Mouse (Mus musculus): ENCODE results near the gene Mrps11. TPM values are rescaled to one million over a fixed set of nuclear protein-coding genes. Genes with fewer than 3 reads are reported as not detected.

Gene Mrps11
- total and polyA plus RNA-seq, 3 experiments = 68.3 to 94.6 (median 75.1) TPM

GRCm38 (mm10) chr7:78737196-78737595 is 45.7 kb upstream of the Mrps11 start:
- Histone ChIP-seq H3K27me3 (replicated peaks) (peaks cover 82% of the 10 kb centered on the region), H3K9ac (ENCODE audit: insufficient read depth, low read depth) (no peak overlapping the region), H3K4me2 (ENCODE audit: insufficient read depth, low read depth, poor library complexity, severe bottlenecking) (no peak overlapping the region), H3K4me3 (replicated peaks in 1 of 3; ENCODE audit: low read depth in 2 of 3, low read length in 2 of 3, poor library complexity in 1 of 3) (no peak overlapping the region), H3K9me3 (replicated peaks; ENCODE audit: low read length) (no peaks in the 10 kb centered on the region), H3K36me3 (replicated peaks in 1 of 2; ENCODE audit: control insufficient read depth in 1 of 2, insufficient read depth in 1 of 2, low read length in 1 of 2) (no peaks in the 10 kb centered on the region), H3K4me1 (ENCODE audit: control insufficient read depth in 1 of 2, insufficient read depth in 2 of 2) (no peaks in the 10 kb centered on the region), H3K79me2 (replicated peaks; ENCODE audit: control insufficient read depth, extremely low read depth, insufficient read depth, poor library complexity, severe bottlenecking) (no peaks in the 10 kb centered on the region), H3K27ac (ENCODE audit: insufficient read depth, low read depth) (no peak overlapping the region)
- dilution Hi-C loops (cut with MboI; ENCODE audit: extremely low pct_ligation_motif_present, extremely low pct_unique_long_range_greater_than_20kb, low sequenced_read_pairs) (no loop called here), in situ Hi-C loops (cut with MboI; ENCODE audit: low pct_ligation_motif_present, low pct_unique_long_range_greater_than_20kb, low sequenced_read_pairs) (no loop called here)
- no peak for DNase-seq (ENCODE audit: extremely low read depth)
- TF ChIP-seq EP300 (IDR thresholded peaks at IDR 0.05; ENCODE audit: low read length) = no peak
- no peak for TF ChIP-seq PAX5 (IDR thresholded peaks at IDR 0.05; ENCODE audit: low read length)
- no peak for TF ChIP-seq ZC3H11A (IDR thresholded peaks at IDR 0.05; ENCODE audit: low read depth, low read length)
- no peak for TF ChIP-seq CHD1 (IDR thresholded peaks at IDR 0.05; ENCODE audit: low read depth, low read length)
- no peak for TF ChIP-seq POLR2A (IDR thresholded peaks at IDR 0.05; ENCODE audit: low read depth, low read length)
- TF ChIP-seq KAT2A (IDR thresholded peaks at IDR 0.05; ENCODE audit: insufficient replicate concordance, low read length) = no peak
- TF ChIP-seq ZNF384 (IDR thresholded peaks at IDR 0.05; ENCODE audit: low read depth, low read length) = no peak
- TF ChIP-seq GABPA (IDR thresholded peaks at IDR 0.05; ENCODE audit: insufficient replicate concordance, low read depth, low read length) = no peak
- no peak for TF ChIP-seq E2F4 (IDR thresholded peaks at IDR 0.05; ENCODE audit: insufficient replicate concordance, low read depth, low read length)
- TF ChIP-seq ELF1 (IDR thresholded peaks at IDR 0.05; ENCODE audit: low read depth, low read length) = no peak
- no peak for TF ChIP-seq HCFC1 (IDR thresholded peaks at IDR 0.05; ENCODE audit: low read depth, low read length)
- no peak for TF ChIP-seq TCF12 (IDR thresholded peaks at IDR 0.05; ENCODE audit: low read depth, low read length)
- TF ChIP-seq IRF4 (IDR thresholded peaks at IDR 0.05; ENCODE audit: low read depth, low read length) = no peak
- TF ChIP-seq TBP (conservative IDR thresholded peaks at IDR 0.05; ENCODE audit: low read depth, low read length) = no peak
- no peak for TF ChIP-seq MAFK (IDR thresholded peaks at IDR 0.05; ENCODE audit: insufficient replicate concordance, low read length)
- no peak for TF ChIP-seq JUND (conservative IDR thresholded peaks at IDR 0.05; ENCODE audit: low read depth, low read length)
- no peak for TF ChIP-seq JUN (IDR thresholded peaks at IDR 0.05; ENCODE audit: insufficient read depth, low read depth, low read length)
- no peak for TF ChIP-seq POLR2AphosphoS2 (IDR thresholded peaks at IDR 0.05; ENCODE audit: low read depth, low read length)
- TF ChIP-seq SMC3 (IDR thresholded peaks at IDR 0.05; ENCODE audit: low read depth, low read length) = no peak
- no peak for TF ChIP-seq CTCF (conservative IDR thresholded peaks at IDR 0.05 in 1 of 2, IDR thresholded peaks at IDR 0.05 in 1 of 2; ENCODE audit: low read depth in 2 of 2, low read length in 2 of 2)

DNA sequence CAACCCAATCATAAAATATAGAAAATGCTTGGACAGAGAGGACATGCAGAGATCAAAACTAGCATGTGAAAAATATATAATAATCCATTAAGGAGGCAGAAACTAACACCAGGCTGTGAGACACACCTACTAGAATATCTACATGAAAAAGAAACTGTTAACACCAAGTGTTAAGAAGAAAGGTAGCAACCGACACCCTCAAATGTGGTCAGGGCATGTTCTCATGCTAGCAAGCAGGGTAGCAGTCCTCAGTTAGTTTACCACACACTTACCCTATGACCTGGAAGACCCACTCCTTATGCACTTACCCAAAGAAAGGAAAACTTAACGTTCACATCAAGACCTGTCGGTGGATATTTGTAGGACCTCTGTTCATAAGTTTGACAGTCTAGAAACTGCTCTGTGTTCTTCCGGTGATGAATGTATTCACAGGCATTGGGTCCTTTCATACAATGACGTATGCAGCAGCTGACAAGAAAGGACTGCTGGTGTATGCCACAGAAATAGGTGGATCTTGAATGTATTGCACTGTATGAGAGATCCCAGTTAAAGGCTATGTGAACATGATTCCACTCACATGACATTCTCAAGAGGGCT is 45.2 kb upstream of the Mrps11 start, which contains the start of gene Ntrk3:
Gene Ntrk3, minus strand, starts transcription at position 399 of the 597 bp plus-strand sequence.
- H3K27ac ChIP-seq (ENCODE audit: insufficient read depth, low read depth) = no peak within 1 kb of the TSS
- no peaks in the 10 kb centered on the region for H3K79me2 ChIP-seq (replicated peaks; ENCODE audit: control insufficient read depth, extremely low read depth, insufficient read depth, poor library complexity, severe bottlenecking)
- H3K36me3 ChIP-seq (replicated peaks in 1 of 2; ENCODE audit: control insufficient read depth in 1 of 2, insufficient read depth in 1 of 2, low read length in 1 of 2) = no peaks in the 10 kb centered on the region
- TF ChIP-seq ZKSCAN1 (IDR thresholded peaks at IDR 0.05; ENCODE audit: borderline replicate concordance, low read depth, low read length) (no peak), UBTF (IDR thresholded peaks at IDR 0.05; ENCODE audit: low read depth, low read length) (no peak), HCFC1 (IDR thresholded peaks at IDR 0.05; ENCODE audit: low read depth, low read length) (no peak), USF1 (IDR thresholded peaks at IDR 0.05; ENCODE audit: low read depth, low read length) (no peak), CTCF (conservative IDR thresholded peaks at IDR 0.05 in 1 of 2, IDR thresholded peaks at IDR 0.05 in 1 of 2; ENCODE audit: low read depth in 2 of 2, low read length in 2 of 2) (no peak), ZC3H11A (IDR thresholded peaks at IDR 0.05; ENCODE audit: low read depth, low read length) (no peak), CHD1 (IDR thresholded peaks at IDR 0.05; ENCODE audit: low read depth, low read length) (no peak), MEF2A (IDR thresholded peaks at IDR 0.05; ENCODE audit: borderline replicate concordance, low read depth, low read length) (no peak), SIN3A (IDR thresholded peaks at IDR 0.05; ENCODE audit: low read length) (no peak), JUN (IDR thresholded peaks at IDR 0.05; ENCODE audit: insufficient read depth, low read depth, low read length) (no peak), RAD21 (IDR thresholded peaks at IDR 0.05; ENCODE audit: low read depth, low read length) (no peak), MXI1 (IDR thresholded peaks at IDR 0.05; ENCODE audit: low read depth, low read length) (no peak), EP300 (IDR thresholded peaks at IDR 0.05; ENCODE audit: low read length) (no peak), NRF1 (IDR thresholded peaks at IDR 0.05; ENCODE audit: low read depth, low read length) (no peak), E2F4 (IDR thresholded peaks at IDR 0.05; ENCODE audit: insufficient replicate concordance, low read depth, low read length) (no peak), ETS1 (conservative IDR thresholded peaks at IDR 0.05; ENCODE audit: low read depth, low read length) (no peak), BHLHE40 (IDR thresholded peaks at IDR 0.05; ENCODE audit: low read depth, low read length) (no peak), USF2 (conservative IDR thresholded peaks at IDR 0.05; ENCODE audit: low read depth, low read length) (no peak), JUND (conservative IDR thresholded peaks at IDR 0.05; ENCODE audit: low read depth, low read length) (no peak)
- H3K9ac ChIP-seq (ENCODE audit: insufficient read depth, low read depth) = no peak within 1 kb of the TSS
- no peaks in the 10 kb centered on the region for H3K9me3 ChIP-seq (replicated peaks; ENCODE audit: low read length)
- DNase-seq (ENCODE audit: extremely low read depth) = no peak
- peaks cover 84% of the 10 kb centered on the region for H3K27me3 ChIP-seq (replicated peaks)
- H3K4me1 ChIP-seq (ENCODE audit: control insufficient read depth in 1 of 2, insufficient read depth in 2 of 2) = no peaks in the 10 kb centered on the region
- dilution Hi-C loops (cut with MboI; ENCODE audit: extremely low pct_ligation_motif_present, extremely low pct_unique_long_range_greater_than_20kb, low sequenced_read_pairs) = no loop called here
- H3K4me2 ChIP-seq (ENCODE audit: insufficient read depth, low read depth, poor library complexity, severe bottlenecking) = no peak within 1 kb of the TSS
- in situ Hi-C loops (cut with MboI; ENCODE audit: low pct_ligation_motif_present, low pct_unique_long_range_greater_than_20kb, low sequenced_read_pairs) = no loop called here
- H3K4me3 ChIP-seq (replicated peaks in 1 of 3; ENCODE audit: low read depth in 2 of 3, low read length in 2 of 3, poor library complexity in 1 of 3) = no peak within 1 kb of the TSS
